Mouse (Mus musculus): ENCODE measurements around the gene Bglap3.
"Not testable (repeated sequence)": the region's sequence is repeated elsewhere in the genome, so short reads cannot be mapped to it uniquely, and the experiment has no call there.

Bglap3 gene

GRCm38 (mm10) chr3:88378599-88378998 lies 6.1 kb upstream of the Bglap3 start, which contains the start of gene Bglap2:
TSS of gene Bglap2 (minus strand) at chr3:88378699.
- not testable (repeated sequence) for DNase-seq (ENCODE audit: low spot score in 2 of 2)

- not testable (repeated sequence) for DNase-seq (ENCODE audit: low spot score in 2 of 2)
These were observed 4.1 kb upstream of the Bglap3 start for GRCm38 (mm10) chr3:88376644-88377043.

DNA sequence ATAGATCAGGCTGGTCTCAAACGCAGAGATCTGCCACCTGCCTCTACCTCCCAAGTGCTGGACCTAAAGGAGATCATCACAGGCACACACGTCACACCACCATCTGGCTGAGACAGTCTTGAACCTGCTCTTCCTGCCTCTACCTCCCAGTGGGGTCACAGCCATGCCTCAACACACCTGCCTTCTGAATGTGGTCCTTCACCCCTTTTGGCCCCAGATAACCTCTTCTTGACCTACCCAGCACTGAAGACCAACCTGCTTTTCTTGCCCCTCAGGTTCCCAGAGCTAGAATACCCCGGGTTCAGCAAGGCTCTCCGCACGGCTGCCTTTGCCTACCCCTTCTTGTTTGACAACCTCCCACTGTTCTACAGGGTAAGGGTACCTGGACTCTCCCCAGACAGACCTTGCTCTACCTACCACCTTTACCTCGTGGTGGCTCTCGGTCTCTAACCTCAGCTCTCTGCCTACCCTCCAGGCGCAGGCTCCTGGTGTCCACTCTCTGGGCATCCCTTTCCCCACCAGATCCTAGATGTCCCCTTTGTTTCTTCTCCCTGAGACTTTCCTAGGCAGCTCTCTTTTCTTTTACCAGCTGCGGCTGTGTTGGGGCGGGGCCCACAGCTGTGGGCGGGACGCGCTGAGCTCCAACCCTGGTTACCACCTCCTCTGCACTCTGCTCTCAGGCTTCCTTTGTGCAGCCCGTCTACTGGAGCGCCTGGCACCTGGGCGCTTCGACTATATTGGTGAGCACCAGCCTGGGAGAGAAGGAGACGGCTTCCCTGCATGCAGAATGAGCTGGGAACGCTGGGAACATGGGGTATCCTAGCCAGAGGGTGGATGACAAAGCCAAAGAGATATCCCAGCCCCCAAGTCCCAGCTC lies 3.4 kb upstream of the Bglap3 start:
- not testable (repeated sequence) for DNase-seq (ENCODE audit: low spot score in 2 of 2)

- DNase-seq (ENCODE audit: low spot score in 2 of 2) = not testable (repeated sequence)
These were observed 4.0 kb downstream of the Bglap3 start for GRCm38 (mm10) chr3:88368511-88368910.

DNA sequence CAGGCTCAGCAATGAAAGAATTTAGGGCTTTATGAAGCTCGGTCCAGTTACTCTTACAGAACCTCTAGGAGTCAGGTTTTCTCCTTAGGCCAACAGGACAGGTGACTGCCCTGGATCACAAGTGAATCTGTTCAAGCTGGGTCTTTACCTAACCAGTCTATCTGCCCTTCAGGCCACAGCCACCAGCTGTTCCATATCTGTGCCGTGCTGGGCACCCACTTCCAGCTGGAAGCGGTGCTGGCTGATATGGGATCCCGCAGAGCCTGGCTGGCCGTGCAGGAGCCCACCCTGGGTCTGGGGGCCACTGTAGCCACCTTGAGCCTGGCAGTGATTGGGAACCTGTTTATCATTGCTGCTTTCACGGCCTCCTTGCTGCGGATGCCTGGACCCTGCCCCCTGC lies 5.0 kb downstream of the Bglap3 start:
- DNase-seq (ENCODE audit: low spot score in 2 of 2) = not testable (repeated sequence)

DNA sequence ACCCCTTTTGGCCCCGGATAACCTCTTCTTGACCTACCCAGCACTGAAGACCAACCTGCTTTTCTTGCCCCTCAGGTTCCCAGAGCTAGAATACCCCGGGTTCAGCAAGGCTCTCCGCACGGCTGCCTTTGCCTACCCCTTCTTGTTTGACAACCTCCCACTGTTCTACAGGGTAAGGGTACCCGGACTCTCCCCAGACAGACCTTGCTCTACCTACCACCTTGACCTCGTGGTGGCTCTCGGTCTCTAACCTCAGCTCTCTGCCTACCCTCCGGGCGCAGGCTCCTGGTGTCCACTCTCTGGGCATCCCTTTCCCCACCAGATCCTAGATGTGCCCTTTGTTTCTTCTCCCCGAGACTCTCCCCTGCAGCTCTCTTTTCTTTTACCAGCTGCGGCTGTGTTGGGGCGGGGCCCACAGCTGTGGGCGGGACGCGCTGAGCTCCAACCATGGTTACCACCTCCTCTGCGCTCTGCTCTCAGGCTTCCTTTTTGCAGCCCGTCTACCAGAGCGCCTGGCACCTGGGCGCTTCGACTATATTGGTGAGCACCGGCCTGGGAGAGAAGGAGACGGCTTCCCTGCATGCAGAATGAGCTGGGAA lies 5.6 kb downstream of the Bglap3 start:
- DNase-seq (ENCODE audit: low spot score in 2 of 2) = peak; percentile 42 to 50

- DNase-seq (ENCODE audit: low spot score in 2 of 2) = no peak
These were observed 6.7 kb downstream of the Bglap3 start for GRCm38 (mm10) chr3:88365705-88366361.

GRCm38 (mm10) chr3:88364337-88364736 lies 8.2 kb downstream of the Bglap3 start, which contains the start of gene Paqr6:
TSS of gene Paqr6 (plus strand) at chr3:88364584.
- peak; percentile 72 to 73 for DNase-seq (ENCODE audit: low spot score in 2 of 2)

- peak in 1 of 2 experiments; percentile 26 for DNase-seq (ENCODE audit: low spot score in 2 of 2)
These were observed 8.8 kb downstream of the Bglap3 start for GRCm38 (mm10) chr3:88363700-88364099.

DNA sequence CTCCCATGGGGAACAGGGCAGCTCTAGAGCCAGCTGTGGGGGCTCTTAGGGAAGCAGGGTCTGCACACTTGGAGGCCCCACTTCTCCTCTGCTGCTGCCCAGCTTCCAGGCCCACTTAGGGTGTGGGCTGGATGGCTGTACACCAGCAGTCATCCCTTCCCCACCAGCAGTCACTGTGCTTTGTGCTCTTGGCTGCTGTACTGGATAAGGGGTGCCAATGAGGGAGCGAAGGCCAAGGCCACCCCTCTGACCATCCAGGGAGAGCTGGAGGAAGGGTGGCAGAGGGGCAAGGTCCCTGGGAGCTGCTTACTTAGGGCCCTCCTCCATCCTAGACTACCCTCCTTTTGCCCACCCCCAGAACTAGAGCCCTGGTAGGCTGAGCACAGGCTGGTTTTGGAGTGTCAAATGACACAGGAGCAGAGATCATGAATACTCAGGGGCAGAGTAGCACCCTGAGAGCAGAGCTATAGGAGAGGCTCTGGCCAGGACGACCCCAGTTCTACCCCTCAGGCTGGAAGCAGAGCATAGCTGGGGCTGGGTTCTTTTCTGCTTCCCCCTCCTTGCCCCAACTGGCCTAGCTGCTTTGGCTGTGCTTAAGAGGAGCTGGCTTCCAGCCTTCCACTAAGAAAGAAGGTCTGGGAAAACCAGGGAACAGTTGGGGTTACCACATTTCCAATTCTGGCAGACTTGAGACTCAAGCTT lies 10.8 kb downstream of the Bglap3 start:
- no peak for DNase-seq (ENCODE audit: low spot score in 2 of 2)

DNA sequence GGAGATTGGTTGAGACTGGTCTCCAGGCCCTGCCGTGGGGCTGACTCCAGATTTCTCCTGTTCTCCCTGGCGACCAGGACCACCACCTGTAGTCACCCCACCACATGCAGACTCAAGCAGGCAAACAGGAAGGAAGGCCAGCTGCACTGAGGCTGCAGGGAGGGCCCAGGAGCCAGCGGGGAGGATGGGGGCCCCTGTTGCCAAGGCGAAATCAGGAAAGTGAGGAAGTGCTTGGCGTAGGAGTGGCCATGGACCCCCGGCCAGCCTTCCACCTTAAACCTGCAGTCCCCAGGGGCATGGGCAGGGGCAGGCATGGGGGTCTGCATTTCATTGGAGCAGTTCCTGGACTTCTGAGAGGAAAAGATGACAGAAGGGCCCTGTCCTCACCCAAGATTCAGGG lies 11.4 kb downstream of the Bglap3 start:
- DNase-seq (ENCODE audit: low spot score in 2 of 2) = no peak

- no peak for DNase-seq (ENCODE audit: low spot score in 2 of 2)
These were observed 12.6 kb downstream of the Bglap3 start for GRCm38 (mm10) chr3:88359989-88360388.

- no peak for DNase-seq (ENCODE audit: low spot score in 2 of 2)
These were observed 13.0 kb downstream of the Bglap3 start for GRCm38 (mm10) chr3:88359584-88359983.

DNA sequence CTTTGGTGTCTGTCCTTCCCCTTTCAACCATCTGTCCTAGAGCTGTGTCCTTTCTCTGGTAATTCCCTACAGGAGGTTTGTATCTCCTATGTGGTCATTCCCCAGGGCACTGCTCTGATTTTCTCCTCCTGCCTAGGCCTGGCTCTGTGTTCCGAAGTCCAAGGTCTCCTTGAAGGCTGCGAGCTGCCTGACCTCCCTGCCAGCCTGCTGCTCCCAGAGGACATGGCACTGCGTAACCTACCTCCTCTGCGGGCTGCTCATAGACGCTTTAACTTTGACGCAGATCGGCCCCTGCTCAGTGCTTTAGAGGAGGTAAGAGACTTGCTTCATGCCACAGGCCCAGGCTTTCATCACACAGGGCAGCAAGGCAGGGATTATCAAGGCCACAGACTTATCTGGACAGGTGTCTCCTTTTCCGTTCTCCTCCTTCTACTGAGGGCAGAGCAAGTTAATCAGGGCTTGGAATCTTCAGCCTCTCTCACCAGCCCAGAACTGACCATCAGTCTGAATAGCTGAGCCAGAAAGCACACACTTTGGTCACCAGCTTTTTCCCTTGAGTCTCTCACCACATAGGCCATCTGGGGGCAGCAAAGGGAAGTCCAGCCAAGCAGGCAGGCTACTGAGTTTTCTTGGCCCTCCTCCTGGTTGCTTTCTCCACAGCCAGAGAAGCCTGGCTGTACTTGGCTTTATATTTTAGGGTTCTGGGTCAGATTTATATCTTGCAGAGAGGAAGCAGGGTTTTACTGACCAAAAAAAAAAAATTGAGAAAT lies 18.0 kb downstream of the Bglap3 start:
- DNase-seq (ENCODE audit: low spot score in 2 of 2) = no peak

- no peak for DNase-seq (ENCODE audit: low spot score in 2 of 2)
These were observed 19.6 kb downstream of the Bglap3 start for GRCm38 (mm10) chr3:88352907-88353306.

DNA sequence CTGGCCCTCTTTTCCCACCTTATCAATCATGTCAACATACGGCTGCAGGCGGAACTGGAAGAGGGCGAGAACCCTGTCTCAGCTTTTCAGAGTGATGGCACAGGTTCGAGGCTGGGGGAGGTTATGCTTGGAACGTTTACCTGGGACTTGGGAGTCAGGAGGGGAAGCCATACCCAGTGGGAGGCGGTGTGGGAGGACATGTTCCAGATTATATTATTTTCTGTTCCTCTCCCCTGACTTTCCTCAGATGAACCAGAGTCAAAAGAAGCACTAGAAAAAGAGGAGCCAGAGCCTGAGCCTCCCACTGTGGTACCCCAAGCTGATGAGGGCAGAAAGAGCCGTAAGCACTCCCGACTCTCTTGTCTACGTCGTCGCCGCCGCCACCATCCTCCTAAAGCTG lies 21.8 kb downstream of the Bglap3 start:
- no peak for DNase-seq (ENCODE audit: low spot score in 2 of 2)

- no peak for DNase-seq (ENCODE audit: low spot score in 2 of 2)
These were observed 33.5 kb downstream of the Bglap3 start for GRCm38 (mm10) chr3:88339006-88339405.

DNA sequence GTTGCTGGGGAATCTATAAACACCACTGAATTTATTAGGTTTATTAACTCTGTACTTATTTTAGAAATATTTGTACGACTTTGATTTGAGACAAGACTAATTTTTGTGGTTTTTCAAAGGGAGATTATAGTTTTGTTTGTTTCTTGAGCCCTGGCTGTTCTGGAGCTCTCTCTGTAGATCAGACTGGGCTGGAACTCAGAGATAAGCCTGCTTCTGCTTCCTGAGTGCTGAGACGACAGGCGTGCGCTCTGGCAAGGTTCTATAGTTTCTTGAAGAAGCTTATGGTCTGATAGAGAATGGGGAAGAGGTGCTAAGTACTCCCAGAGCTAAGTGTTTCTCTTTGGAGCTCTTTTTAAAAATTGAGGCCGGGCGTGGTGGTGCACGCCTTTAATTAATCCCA lies 34.2 kb downstream of the Bglap3 start:
- no peak for DNase-seq (ENCODE audit: low spot score in 2 of 2)

- DNase-seq (ENCODE audit: low spot score in 2 of 2) = no peak
These were observed 35.0 kb downstream of the Bglap3 start for GRCm38 (mm10) chr3:88337367-88338020.

All from spleen, postnatal 14 days (tissue).